Mouse (Mus musculus) naive thymus-derived CD4-positive, alpha-beta T cell, adult 2 months (primary cell): ENCODE data around the gene Col18a1.

ENCODE experiments used
- DNase-seq: peaks from one replicate; pipeline ENCODE4 v3.0.0-alpha.2; 2011; ENCODE audit warnings: low read depth

Gene Col18a1

DNA sequence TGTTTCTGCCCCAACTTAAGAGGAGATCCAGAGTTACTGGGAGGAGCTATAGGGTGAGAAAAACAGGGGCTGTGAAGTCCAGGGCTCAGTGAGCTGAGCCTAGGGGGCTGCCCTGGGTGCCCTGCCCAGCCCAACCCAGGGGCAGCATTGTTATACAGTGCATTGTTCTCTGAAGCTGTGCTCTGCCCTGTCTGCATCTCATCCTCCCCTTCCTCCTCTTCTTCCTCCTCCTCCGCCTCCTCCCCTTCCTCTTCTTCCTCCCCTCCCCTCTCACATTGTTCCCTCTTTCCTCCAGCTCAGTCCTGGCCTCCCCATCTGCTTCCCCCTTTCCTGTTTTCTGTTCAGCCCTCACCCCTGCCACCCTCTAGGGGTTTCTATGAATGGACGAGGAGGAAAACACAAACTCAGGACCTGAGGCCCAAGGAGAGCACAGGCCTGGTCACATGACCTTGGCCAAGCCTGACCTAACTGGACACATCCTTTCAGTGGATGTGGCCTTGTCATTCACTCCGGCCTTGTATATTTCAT lies 16.5 kb upstream of the Col18a1 start:
- DNase-seq: no peak

DNA sequence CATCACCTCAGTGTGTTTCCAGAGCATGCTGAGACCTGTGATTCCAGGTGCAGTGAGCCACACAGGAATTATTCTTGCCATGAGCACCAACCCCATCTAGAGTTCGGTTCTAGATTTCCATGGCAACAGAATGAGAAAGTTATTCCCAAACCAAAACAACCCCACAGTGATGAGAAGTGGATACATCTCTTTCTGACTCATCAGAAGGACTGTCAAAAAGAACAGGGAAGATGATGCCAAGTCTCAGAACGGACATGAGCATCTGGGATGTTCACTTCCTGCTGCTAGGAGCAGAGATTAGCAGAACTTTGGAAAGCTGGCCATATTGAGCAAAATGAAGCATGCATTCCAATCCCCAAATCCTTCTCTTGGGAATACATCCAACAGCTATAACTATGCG lies 13.8 kb upstream of the Col18a1 start:
- DNase-seq: no peak

DNA sequence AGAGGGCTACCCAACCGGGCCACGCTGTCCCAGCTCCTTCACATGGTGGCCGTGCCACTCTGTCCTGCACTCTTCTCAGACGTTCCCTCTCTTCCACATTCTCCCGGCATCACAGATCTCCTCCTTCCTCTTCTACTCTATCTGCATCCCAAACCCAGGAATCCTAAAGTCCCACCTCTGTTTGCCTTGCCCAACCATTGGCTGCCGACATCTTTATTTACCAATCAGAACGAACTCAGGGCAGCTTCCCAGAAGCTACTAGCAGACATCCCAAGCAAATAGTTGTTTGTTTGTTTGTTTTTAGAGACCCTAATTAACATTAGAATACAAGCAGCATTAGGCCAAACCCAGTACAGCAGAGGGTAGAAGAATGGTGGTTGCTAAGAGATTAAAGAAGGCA lies 12.3 kb upstream of the Col18a1 start:
- DNase-seq: no peak

DNA sequence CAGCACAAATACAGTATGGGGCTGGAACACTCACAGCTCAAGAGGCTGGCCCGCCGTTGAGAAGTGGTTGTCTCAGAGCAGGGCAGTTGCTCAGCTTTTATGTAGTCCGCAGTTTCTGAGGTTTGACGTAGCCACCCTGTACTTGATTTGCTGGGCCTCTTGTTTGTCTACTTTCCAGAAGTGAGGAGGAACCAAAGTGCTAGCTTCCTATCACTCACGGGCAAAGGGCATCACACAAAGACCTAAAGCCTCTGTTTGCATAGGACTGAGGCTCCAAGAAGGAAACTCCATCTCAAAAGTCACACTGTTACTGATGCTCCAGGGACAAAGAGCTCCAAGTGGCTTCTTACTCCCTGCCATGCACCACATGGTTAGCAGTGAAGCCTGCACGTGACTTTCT lies 4.1 kb upstream of the Col18a1 start:
- no peak for DNase-seq

DNA sequence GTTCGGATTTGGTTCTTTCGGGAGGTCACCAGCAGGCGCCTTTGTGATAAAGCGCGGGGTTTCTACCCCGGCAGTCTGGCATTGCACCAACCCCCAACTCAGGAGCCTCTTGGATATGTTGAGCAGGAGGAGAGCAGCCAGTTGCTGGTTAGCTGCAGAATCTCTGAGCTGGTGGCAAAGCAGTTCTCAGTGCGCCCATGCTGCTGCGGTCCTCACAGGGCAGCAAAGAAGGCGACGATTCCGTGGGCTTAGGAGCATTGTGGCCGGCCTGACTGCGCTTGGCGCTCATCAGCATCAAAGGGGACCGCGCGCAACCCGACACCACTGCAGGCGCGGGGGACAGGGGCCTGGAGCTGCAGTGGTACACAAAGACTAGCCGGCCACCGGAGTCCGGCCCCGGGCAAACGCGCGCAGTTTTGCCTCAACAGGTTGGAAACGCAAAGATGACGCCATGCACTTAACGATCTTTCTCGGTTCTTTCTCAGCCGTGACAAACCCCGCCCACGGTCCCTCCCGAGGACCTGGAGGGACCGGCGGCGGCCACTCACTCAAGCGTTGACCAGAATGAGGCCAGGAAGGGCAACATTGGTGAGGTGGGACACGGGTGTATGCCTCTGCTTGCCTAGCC lies 916 bp downstream of the Col18a1 start:
- DNase-seq: no peak

DNA sequence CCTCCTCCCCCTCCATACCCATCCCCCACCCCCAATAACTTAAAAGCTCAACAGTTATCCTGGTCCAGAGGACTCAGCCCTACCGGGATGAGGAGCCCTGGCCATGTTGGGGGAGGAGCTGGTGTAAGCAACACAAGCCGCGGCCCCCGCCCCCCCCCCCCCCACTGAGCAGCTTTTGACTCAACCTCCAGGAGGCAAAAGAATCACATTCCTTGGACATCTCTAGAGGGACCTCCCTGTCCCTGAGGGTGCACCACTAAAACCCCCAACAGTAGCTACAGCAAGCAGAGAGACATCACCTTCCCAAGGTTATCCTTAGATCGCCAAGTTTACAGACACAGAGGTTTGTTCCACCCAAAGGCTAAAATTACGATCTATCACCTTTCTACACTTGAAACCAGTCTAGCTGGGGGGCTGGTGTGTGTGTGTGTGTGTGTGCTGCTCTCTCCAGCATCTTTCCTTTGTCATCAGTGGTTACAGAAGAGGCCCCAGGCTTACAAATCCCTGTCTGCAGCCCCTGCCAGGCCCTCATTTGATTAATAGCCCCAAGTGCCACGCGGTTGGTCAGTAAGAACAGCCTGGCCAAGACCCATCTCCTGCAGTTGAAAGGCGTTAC lies 1.8 kb downstream of the Col18a1 start:
- no peak for DNase-seq

DNA sequence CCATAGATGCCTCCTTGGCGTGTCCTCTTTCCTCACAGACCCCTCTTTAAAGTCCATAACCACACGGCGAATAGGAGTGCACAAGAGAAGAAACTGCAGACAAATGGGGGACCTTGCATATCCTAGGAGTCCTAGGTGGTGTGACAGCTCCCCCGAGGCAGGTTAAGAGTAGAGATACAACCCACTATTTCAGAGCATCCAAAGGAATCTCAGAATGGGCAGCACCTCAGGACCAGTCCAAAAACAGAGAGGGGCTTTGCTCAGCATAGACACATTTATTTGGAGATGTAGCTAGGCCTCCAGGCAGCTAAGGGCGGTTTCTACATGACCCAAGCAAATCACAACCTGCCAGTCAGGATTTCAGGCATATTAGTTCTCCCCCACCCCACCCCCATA lies 2.3 kb downstream of the Col18a1 start:
- no peak for DNase-seq

DNA sequence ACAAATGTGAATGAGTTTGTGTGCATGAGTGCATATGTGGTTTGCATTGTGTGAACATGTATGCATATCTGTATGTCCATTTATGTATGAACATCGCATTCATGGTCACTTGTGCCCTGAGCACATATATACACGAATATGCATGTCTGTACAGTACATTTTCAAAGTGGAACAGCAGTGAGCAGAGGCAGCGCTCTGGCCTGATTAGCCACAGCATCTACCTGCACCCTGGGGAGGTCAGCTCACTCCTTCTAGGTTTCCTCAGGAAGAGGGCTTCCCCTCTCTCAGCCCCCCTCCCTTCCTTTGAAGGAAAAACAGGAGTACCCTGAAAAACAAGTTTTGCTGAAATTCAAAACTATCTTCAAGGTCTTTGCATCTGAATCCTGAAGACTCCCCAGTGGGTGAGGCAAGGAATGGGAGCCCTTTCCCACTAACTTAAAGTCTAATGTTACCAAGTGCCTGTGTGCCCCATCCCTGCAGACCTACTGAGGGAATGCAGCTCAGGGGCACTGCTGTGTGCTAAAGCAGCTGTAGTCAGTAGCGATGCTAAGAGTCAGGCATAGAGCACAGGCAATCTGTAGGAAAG lies 2.9 kb downstream of the Col18a1 start:
- no peak for DNase-seq

DNA sequence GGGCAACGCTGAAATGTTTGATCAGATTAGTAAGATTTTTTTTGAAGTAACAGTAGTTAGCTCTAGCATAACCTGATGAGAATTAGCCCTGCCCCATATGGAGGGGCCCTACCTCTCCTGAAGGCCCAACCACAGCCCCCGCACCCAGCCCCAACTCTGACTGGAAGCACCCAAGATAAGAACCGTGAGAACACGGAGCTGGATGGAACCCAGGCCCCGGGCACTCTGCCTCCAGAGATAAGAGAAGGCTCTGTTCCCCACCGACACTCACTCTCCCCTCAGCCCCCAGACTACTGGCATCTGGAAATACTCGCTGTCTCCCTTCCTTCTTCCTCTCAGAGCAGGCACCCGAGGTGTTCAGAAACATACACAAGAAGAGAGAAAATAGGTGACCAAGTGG lies 6.8 kb downstream of the Col18a1 start:
- no peak for DNase-seq

DNA sequence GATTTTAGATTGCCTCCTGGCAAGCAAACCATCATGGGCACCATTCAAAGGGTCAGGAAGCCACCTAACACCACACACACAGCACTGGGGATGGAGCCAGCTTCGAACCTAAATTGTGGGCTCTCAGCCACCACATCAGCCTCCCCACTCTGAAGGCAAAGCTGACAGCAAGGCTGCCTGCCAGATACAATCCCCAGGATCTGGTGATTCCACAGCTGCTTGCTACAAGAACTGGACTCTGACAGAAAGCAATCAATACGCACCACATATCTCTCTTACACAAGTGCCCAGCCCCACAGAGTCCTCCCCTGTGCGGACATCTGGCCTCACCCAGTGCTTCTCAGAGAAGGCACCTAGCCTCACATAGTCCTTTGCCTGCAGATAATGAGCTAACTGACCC lies 7.4 kb downstream of the Col18a1 start:
- no peak for DNase-seq

DNA sequence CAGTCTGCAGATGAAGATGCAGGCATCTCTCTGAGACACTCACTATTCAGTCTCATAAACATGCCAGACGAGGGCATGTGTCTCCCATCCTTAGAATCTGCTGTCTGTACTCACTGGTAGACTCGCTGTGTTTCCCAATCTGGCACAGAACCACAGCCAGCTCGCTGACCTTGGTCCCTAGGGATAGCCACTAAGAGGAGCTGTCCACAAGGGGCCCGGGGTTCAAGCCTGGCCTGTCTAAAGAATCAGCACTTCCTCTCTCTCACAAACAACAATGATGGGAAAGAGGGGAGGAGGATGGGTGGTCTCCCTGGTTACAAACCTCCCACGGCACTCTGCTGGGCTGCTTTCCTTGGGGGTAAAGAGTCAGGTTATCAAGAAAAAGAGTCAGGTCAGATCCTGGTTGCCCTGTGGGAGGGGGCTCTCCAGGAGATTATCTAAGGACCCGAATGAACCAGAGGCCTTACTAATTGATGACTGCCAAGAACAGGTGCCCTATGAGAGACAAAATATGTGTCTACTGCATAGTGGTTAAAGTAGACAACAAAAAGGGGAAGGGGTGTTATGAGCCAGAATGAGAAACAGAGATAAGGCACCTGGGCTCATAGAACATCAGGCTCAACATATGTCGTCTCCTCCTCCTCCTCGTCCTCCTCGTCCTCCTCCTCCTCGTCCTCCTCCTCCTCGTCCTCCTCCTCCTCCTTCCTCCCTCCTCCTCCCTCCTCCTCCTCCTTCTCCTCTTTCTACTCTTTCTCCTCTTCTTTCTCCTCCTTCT lies 8.9 kb downstream of the Col18a1 start:
- no peak for DNase-seq

DNA sequence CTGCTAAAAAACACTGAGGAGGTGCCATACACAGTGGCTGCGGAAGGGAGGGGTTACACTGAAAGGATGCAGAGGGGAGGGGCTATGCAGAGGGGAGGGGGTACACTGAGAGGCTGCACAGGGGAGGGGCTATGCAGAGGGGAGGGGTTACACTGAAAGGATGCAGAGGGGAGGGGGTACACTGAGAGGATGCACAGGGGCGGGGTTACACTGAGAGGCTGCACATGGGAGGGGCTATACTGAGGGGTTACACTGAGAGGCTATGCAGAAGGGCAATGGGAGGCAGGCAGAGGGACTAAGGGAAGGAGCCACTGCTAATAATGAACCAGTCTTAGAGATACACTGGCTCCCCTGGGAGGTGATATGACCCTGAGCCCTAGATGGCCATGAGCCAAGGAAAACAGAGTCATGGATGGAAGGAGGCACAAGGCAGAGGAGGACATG lies 14.1 kb downstream of the Col18a1 start:
- DNase-seq: no peak

DNA sequence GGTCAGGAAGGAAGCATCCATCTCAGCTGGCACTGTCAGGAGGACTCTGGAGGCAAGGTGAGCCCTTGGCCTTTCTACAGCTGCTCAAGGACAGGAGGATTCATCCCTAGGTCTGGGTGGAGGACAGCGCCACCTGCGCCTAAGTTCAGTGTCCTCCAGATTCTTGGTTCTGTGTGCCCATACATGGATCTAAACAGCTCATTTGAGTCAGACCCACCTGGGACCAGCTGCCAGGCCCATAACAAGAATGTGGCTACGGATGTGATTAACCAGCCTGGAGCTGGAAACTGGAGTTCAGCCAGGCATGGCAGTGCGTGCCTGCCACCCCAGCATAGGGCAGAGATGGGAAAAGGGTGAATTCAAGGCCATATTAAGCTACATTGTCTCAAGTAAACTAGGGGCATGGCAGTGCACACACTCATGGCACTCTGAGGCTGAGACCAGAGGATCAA lies 14.8 kb downstream of the Col18a1 start:
- DNase-seq: no peak

DNA sequence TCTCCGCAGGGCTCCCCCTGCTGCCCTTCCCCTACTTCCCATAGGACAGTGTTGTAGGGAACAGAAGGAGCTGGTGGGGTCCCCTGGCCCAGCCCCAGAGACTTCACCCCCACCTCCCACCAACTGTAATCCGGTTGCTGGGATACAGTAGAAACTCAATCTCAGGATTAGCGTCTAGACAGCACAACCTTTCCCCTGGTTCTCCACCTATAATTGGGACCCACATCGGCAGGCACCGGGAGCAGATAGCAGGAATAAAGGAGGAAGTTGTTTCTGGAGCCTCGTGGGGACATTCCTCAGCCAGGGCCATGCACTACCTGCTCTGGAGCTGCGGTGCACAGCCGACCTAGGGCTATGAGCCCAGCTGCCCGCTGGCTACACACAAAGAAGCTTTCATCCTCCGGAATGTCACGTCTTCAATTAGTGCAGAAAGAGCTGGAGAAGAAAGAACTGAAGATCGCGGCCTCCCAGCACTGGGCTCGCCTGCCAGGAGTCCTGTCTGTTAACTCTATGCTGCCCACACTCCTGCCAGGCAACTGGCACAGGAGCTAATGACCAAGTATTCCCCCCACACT lies 15.3 kb downstream of the Col18a1 start:
- DNase-seq: no peak

DNA sequence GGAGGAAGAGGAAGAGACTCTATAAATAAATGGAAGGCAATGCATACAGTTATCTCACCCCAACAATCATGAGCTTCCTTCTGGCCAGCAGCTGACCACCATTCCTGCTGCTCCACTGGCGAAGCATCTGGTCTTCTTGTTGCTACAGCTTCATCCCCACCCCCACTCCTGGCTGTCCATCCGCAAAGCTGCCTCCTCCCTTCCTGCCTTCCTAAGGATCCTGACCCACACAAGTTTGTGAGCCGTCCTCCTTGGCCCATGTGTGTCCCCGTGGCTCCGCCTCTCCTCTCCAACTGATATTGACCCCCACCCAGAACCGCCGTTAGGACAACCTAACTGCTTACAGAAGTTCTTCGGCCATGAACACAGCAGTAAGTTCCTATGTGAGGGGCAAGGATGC lies 16.3 kb downstream of the Col18a1 start:
- no peak for DNase-seq

DNA sequence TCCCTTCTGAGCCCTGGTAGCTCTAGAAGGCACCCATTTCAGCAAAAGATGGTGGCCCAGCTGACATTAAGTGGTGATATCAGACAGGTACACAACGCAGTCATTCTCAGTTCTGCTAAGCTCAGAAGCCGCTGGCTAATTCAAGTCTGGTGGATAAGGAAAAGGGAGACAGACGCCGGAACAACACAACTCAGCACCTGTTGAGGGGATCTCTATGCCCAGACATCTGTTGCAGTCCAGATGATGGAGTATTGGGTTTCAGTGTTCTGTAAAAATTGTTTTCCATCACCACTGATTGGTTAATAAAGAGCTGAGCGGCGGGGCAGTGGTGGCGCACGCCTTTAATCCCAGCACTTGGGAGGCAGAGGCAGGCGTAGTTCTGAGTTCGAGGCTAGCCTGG lies 18.8 kb downstream of the Col18a1 start:
- no peak for DNase-seq

DNA sequence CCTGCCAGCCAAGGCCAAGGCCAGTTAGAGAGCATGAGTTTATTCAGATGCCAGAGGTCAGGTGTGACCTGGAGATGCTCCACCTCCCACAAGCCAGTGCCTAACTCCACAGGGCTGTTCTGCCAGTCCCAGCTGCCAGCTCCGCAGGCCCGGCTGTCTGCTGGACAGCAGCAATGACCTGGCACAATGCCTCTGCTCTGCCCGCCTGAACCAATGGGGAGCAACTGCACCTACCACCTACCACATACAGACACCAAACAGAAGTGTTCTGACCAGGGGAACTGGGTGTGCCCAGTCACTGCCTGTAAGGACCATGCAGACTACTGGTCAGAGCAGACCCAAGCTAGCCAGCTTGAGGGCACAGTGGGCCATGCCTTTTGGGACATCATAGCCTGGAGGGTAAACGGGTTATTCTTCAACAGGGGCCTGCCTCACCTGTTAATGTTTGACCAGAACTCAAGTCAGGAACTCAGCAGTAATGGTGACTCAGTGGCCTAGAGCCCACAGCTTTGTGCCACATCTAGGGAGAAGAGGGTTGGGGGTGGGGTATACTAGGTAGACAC lies 19.4 kb downstream of the Col18a1 start:
- no peak for DNase-seq

DNA sequence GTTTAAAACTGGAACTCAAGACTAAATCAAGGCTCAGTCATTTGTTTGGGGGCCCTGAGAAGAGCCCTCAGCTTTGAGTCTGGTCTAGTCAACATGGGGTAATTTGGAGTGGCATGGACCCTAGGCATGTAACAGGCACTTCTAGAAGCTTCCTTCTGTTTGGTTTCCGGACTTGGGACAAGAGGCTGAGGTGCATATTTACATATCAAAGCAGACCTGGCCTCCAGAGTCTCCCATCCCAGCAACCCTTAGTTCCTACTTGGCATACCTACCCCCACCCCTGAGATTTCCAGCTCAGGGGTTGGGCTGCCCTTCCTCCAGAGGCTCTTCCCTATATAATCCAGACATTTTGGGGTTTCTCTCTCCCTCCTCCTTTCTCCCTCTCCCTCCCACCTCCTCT lies 20.4 kb downstream of the Col18a1 start:
- DNase-seq: no peak

DNA sequence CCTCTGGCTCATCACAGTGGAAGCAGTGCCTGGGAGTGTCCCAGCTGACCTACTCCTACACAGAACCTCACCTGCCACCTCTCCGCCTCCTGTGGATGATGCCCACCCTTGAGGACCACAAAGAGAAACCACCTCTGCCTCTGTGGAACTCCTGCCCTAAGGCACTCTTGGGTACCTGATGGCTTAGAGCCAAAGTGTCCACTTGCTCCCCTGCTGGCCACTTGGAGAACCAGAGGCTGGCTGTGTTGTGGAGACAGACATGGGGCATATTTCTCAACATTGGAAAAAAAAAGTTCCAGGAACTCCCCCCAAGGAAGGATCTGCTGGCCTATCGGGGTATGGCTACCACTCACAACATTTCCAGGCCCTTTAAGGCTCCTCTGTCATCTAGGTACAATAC lies 22.0 kb downstream of the Col18a1 start:
- no peak for DNase-seq

DNA sequence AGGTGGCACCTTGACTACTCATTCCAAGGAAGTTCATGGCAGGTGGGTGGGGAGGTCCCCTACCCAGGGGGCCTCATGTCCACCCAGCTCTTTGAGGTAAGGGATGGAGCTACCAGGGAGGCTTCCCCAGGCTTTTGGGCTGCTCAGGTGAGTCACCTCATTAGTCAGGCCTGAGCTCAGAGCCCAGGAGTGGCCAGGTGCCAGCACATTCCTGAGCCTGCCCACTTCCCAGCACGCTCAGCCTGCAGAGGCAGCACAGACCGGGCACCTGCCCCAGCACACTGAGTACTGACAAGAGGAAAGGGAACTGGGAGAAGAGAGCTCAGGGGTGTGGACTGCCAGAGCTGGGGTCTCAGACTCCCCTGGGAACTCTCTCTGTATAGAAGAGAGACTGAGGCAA lies 24.0 kb downstream of the Col18a1 start:
- DNase-seq: no peak

DNA sequence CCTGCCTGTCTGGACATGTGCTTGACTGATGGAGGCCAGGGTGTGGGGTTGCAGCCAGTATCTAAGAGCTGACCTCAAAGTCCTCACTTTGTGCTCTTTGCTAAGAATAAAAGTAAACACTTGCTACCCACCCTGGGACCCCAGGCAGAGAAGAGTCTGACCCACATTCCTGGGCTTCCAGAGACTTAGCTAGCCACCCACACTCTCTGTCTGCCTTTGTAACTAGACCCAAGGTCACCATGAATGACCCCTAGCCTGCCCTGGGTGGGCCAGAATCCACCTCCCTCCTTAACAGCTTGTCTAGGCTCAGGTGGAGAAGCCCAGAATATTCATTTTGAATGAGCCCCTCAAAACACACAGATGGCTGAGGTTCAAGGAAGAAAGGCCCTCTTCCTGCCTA lies 28.0 kb downstream of the Col18a1 start:
- no peak for DNase-seq

DNA sequence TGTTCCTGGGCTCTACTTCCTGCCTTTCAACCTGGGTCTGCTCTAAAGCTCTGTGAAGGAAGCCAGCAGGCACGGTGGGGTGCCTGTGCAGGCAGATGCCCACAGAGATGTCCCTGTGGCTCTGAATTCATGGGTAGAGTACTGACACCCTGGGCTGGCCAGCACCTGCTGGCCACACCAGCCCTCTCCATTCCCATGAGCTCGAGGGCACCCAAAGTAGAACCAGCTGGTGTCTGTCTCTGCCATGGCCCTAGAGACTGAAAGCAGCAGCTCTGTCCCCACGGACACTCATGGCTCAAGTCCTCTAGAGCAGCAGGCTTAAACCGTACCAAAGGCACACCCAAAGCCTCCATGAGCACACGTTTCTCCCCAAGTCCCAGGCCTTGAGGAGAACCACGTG lies 30.1 kb downstream of the Col18a1 start:
- DNase-seq: no peak
